Mouse (Mus musculus): ENCODE measurements around the gene Ddhd1. TPM values are rescaled to one million over a fixed set of nuclear protein-coding genes. Genes with fewer than 3 reads are reported as not detected.

The Ddhd1 gene
- 22.5 TPM for polyA plus RNA-seq (2014; fragmentation: Illumina TruSeq; extraction: RNeasy Lipid Tissue Mini Kit (QIAGEN cat#74804); ENCODE audit: low read depth, low replicate concordance)

GRCm38 (mm10) chr14:45657641-45658611 is at the start of gene Ddhd1:
Ddhd1 (minus strand) TSS chr14:45658143.

Other genes with a start within 250 kb of the Ddhd1 start
- 161 TPM for gene Fermt2, start 128.0 kb downstream of the Ddhd1 start, polyA plus RNA-seq (2014; fragmentation: Illumina TruSeq; extraction: RNeasy Lipid Tissue Mini Kit (QIAGEN cat#74804); ENCODE audit: low read depth, low replicate concordance)

All from adrenal gland, adult 10 weeks (tissue).